Mouse (Mus musculus): ENCODE data around the gene Prkg1.
"Not testable (repeated sequence)": the region's sequence is repeated elsewhere in the genome, so short reads cannot be mapped to it uniquely, and the experiment has no call there.

Gene Prkg1

GRCm38 (mm10) chr19:31424319-31424718, 340.5 kb downstream of the Prkg1 start:
- DNase-seq, result no peak

GRCm38 (mm10) chr19:31413571-31413970, 351.3 kb downstream of the Prkg1 start:
- DNase-seq, result no peak

- no peak for DNase-seq
These were observed 368.7 kb downstream of the Prkg1 start for GRCm38 (mm10) chr19:31396096-31396495.

- DNase-seq, result no peak
These were observed 379.5 kb downstream of the Prkg1 start for GRCm38 (mm10) chr19:31385353-31385752.

- DNase-seq, result no peak
These were observed 381.0 kb downstream of the Prkg1 start for GRCm38 (mm10) chr19:31383881-31384280.

GRCm38 (mm10) chr19:31370106-31370505, 394.7 kb downstream of the Prkg1 start:
- DNase-seq, result no peak

- no peak for DNase-seq
These were observed 395.7 kb downstream of the Prkg1 start for GRCm38 (mm10) chr19:31369116-31369515.

- no peak for DNase-seq
These were observed 402.8 kb downstream of the Prkg1 start for GRCm38 (mm10) chr19:31362051-31362450.

- DNase-seq, result no peak
These were observed 403.3 kb downstream of the Prkg1 start for GRCm38 (mm10) chr19:31361575-31361974.

GRCm38 (mm10) chr19:31361161-31361560, 403.7 kb downstream of the Prkg1 start:
- peak; percentile 9 for DNase-seq

- DNase-seq, result no peak
These were observed 409.9 kb downstream of the Prkg1 start for GRCm38 (mm10) chr19:31354959-31355358.

- not testable (repeated sequence) for DNase-seq
These were observed 412.0 kb downstream of the Prkg1 start for GRCm38 (mm10) chr19:31352784-31353183.

- DNase-seq, result no peak
These were observed 413.0 kb downstream of the Prkg1 start for GRCm38 (mm10) chr19:31351796-31352195.

- no peak for DNase-seq
These were observed 422.7 kb downstream of the Prkg1 start for GRCm38 (mm10) chr19:31342150-31342549.

GRCm38 (mm10) chr19:31340898-31341297, 423.9 kb downstream of the Prkg1 start:
- no peak for DNase-seq

GRCm38 (mm10) chr19:31338355-31339101, 426.3 kb downstream of the Prkg1 start:
- no peak for DNase-seq

GRCm38 (mm10) chr19:31337863-31338217, 427.0 kb downstream of the Prkg1 start:
- no peak for DNase-seq

GRCm38 (mm10) chr19:31337163-31337862, 427.5 kb downstream of the Prkg1 start:
- no peak for DNase-seq

GRCm38 (mm10) chr19:31336381-31336780, 428.5 kb downstream of the Prkg1 start:
- DNase-seq, result no peak

- DNase-seq, result no peak
These were observed 434.9 kb downstream of the Prkg1 start for GRCm38 (mm10) chr19:31329893-31330292.

GRCm38 (mm10) chr19:31304760-31305159, 460.1 kb downstream of the Prkg1 start:
- no peak for DNase-seq

- DNase-seq, result no peak
These were observed 473.6 kb downstream of the Prkg1 start for GRCm38 (mm10) chr19:31291231-31291630.

- DNase-seq, result no peak
These were observed 480.3 kb downstream of the Prkg1 start for GRCm38 (mm10) chr19:31284581-31284980.

GRCm38 (mm10) chr19:31284126-31284525, 480.7 kb downstream of the Prkg1 start:
- DNase-seq, result no peak

- DNase-seq, result no peak
These were observed 481.2 kb downstream of the Prkg1 start for GRCm38 (mm10) chr19:31283617-31284016.

Measured in cerebellum, adult 11-12 months (tissue).